Mouse (Mus musculus): ENCODE data around the gene Umod. TPM values are rescaled to one million over a fixed set of nuclear protein-coding genes. Genes with fewer than 3 reads are reported as not detected.

The Umod gene
- polyA plus RNA-seq, 1 experiment from 2014 or later, result not detected

DNA sequence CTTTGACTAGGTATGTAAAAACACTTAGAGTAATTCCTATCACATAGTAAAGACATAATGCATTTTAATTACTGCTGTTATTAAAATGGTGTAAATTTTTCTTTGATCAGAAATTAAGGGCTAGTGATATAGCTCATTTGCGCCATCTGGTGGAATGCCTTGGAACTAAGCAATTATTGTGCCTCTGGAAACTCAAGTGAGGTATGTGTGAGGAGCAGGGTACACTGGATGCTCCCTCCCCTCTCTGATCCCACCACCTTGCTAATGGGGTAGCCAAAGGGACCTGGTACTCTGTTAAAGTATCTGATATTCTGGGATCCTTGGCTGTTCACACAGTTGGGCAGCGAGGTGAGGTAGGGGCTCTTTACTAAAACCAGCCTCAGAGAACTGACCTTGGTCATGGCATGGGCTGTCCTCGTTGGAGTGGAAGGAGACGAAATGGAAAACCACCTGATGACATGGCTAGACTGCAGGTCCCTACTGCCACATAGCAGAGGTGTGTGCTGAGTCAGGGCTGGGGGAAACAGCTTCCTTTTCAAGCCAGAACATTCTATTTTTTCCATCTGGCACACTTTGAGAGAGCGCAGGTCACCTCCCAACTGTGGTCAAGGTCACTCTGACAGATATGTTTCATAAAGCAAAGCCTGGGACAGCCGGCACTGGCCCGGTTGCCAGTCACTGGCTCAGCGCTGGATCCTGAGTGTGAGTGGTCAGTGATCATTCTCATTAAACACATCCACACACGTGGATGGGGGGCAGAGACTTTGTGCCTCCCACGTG is 36.6 kb upstream of the Umod start:
- no peak for ATAC-seq (ENCODE audit: extremely low read depth, insufficient number of reproducible peaks, low FRiP score, low TSS enrichment)
- no peak overlapping the region for H3K9ac ChIP-seq
- 60% methylated on average over 10 of the region's 10 CpGs for WGBS
- no peaks in the 10 kb centered on the region for H3K9me3 ChIP-seq
- H3K27ac ChIP-seq (replicated peaks), result no peak overlapping the region
- no peaks in the 10 kb centered on the region for H3K4me1 ChIP-seq
- no peaks in the 10 kb centered on the region for H3K36me3 ChIP-seq
- no peak overlapping the region for H3K4me3 ChIP-seq
- H3K27me3 ChIP-seq (replicated peaks), result peaks cover 22% of the 10 kb centered on the region
- H3K4me2 ChIP-seq, result no peak overlapping the region

- no peak for ATAC-seq (ENCODE audit: extremely low read depth, insufficient number of reproducible peaks, low FRiP score, low TSS enrichment)
- H3K27me3 ChIP-seq (replicated peaks), result peaks cover 15% of the 10 kb centered on the region
- no peak overlapping the region for H3K4me2 ChIP-seq
- WGBS, result 32% methylated on average over 7 of the region's 7 CpGs
- no peaks in the 10 kb centered on the region for H3K36me3 ChIP-seq
- no peaks in the 10 kb centered on the region for H3K9me3 ChIP-seq
- no peaks in the 10 kb centered on the region for H3K4me1 ChIP-seq
- H3K4me3 ChIP-seq, result no peak overlapping the region
- no peak overlapping the region for H3K27ac ChIP-seq (replicated peaks)
- no peak overlapping the region for H3K9ac ChIP-seq
Observed at GRCm38 (mm10) chr7:119513056-119513455, 34.0 kb upstream of the Umod start.

DNA sequence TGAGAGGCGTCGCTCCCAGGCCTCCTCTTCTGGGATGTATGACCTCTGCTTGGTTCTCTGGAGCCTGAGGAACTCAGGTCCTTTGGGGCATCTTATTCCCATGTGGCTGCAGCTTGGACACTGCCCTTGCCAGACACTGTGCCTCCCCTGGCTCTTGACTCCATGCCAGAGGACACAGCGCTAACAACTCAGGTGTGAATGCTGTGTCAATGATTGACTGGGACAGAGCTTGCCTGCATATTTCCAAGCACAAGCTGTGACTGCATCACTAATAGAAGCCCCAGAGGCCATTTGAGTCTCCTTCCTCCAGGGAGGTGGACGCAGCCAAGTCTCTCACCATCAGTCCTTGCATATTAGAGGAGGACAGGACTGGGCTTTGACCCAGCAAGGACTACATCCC is 32.1 kb upstream of the Umod start:
- Histone ChIP-seq H3K27ac (replicated peaks) (no peak overlapping the region), H3K4me2 (no peak overlapping the region), H3K4me1 (no peaks in the 10 kb centered on the region), H3K4me3 (no peak overlapping the region), H3K9me3 (no peaks in the 10 kb centered on the region), H3K27me3 (replicated peaks) (peaks cover 15% of the 10 kb centered on the region), H3K36me3 (no peaks in the 10 kb centered on the region), H3K9ac (no peak overlapping the region)
- 81% methylated on average over 4 of the region's 4 CpGs for WGBS
- ATAC-seq (ENCODE audit: extremely low read depth, insufficient number of reproducible peaks, low FRiP score, low TSS enrichment), result no peak

DNA sequence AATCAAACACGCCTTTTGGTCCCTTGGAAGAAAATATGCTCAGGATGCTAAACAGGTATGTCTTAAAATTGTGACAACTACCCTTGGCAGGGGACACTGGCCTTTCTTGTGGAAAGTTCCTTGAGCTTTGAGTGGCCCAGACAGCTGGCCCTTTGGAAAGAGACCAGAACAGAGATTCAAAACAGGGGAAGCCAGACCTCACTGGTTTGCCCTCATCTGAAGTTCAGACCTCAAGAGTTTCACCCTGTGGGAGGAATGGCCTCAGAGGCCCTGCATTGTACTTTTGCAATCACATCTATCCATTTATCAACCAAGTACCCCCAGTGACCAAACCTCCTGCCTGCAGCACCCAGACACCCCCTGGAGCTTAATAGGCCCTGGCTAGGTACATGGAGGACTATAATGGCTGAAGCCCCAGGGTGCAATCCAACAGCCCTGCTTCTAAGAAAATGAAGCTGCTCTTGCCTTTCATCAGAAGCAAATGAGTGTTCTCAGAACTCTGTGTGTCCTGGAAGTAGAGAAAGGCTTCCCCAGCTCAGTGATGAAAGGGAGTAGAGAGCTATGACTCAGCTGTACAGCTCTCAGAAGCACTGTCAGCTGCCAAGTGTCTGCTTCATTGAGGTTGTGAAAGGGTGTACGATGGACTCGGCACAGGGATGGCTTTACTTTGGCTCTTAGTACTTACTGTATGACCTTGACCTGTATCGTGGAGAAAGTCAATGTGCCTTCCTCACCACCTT is 11.1 kb upstream of the Umod start:
- no peaks in the 10 kb centered on the region for H3K4me1 ChIP-seq
- H3K4me2 ChIP-seq, result no peak overlapping the region
- H3K27me3 ChIP-seq (replicated peaks), result no peaks in the 10 kb centered on the region
- ATAC-seq (ENCODE audit: extremely low read depth, insufficient number of reproducible peaks, low FRiP score, low TSS enrichment), result no peak
- no peaks in the 10 kb centered on the region for H3K9me3 ChIP-seq
- H3K4me3 ChIP-seq, result no peak overlapping the region
- 59% methylated on average over 4 of the region's 4 CpGs for WGBS
- H3K9ac ChIP-seq, result no peak overlapping the region
- H3K36me3 ChIP-seq, result no peaks in the 10 kb centered on the region
- no peak overlapping the region for H3K27ac ChIP-seq (replicated peaks)

DNA sequence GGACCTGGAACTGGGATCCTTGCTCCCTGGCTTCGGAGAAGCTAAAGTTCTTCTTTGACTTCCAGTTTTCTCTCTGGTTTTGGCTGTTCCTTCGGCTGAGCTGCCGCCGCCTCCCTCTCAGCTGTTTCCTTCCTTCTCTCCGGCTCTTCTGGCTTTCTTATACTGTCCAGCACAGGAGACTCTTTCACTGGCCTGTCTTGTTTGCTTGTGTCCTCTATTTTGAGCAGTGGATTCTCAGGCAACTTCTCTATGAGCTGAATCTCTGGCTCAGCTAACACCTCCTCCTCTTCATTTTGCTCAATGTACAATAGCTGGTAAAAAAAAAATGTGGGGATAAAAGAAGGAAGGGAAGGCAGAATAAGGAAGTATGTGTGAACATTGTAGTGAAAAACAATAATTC is 7.6 kb upstream of the Umod start:
- H3K4me1 ChIP-seq, result no peaks in the 10 kb centered on the region
- H3K36me3 ChIP-seq, result no peaks in the 10 kb centered on the region
- H3K4me3 ChIP-seq, result no peak overlapping the region
- H3K4me2 ChIP-seq, result no peak overlapping the region
- no peaks in the 10 kb centered on the region for H3K9me3 ChIP-seq
- H3K27me3 ChIP-seq (replicated peaks), result no peaks in the 10 kb centered on the region
- no peak overlapping the region for H3K9ac ChIP-seq
- no peak for ATAC-seq (ENCODE audit: extremely low read depth, insufficient number of reproducible peaks, low FRiP score, low TSS enrichment)
- no peak overlapping the region for H3K27ac ChIP-seq (replicated peaks)
- WGBS, result 83% methylated on average over 5 of the region's 5 CpGs

- ATAC-seq (ENCODE audit: extremely low read depth, insufficient number of reproducible peaks, low FRiP score, low TSS enrichment), result no peak
- Histone ChIP-seq H3K4me2 (no peak overlapping the region), H3K4me3 (no peak overlapping the region), H3K27me3 (replicated peaks) (no peaks in the 10 kb centered on the region), H3K36me3 (no peaks in the 10 kb centered on the region), H3K9me3 (no peaks in the 10 kb centered on the region), H3K9ac (no peak overlapping the region), H3K27ac (replicated peaks) (no peak overlapping the region), H3K4me1 (no peaks in the 10 kb centered on the region)
- WGBS, result 70% methylated on average over 4 of the region's 4 CpGs
Observed at GRCm38 (mm10) chr7:119484154-119484553, 5.1 kb upstream of the Umod start.

DNA sequence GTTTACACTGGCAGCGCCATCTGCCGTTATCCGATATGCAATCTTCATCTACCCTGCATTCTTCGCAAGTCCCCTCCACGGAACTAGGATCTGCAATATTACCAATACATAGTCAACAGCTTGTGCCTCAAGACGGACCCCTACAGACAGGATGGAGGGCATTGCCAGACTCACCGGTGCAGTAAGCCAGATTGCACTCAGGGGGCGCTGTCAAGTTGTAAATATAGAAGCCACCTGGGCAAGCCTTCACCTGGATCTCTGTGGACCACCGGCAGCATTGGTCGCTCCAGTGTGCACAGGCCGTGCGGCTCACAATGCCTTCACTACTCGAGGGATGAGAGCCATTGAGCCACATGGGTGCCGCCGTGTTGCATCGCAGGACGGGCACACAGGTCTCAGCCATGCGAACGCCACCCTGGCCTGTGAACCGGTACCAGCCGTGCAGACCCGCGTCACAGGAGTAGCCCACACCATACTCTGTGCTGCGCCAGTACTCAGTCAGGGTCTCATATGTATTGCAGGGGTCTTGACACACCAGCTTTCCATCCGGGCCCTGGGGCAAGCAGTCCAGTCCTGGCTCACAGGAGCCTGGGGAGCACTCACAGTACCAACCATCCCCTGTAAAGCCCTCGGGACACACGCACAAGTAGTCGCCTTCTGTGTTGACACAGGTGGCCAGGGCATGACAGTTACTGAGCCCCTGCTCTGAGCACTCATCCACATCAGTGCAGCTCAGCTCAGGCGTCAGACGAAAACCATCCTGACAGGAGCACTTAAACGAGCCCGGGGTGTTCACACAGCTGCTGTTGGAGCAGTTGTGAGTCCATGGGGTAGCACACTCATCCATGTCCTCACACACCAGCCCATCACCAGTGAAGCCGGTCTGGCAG is 2.3 kb downstream of the Umod start:
- no peaks in the 10 kb centered on the region for H3K4me1 ChIP-seq
- H3K27me3 ChIP-seq (replicated peaks), result no peaks in the 10 kb centered on the region
- no peak overlapping the region for H3K9ac ChIP-seq
- H3K9me3 ChIP-seq, result no peaks in the 10 kb centered on the region
- no peak overlapping the region for H3K4me3 ChIP-seq
- ATAC-seq (ENCODE audit: extremely low read depth, insufficient number of reproducible peaks, low FRiP score, low TSS enrichment), result no peak
- no peak overlapping the region for H3K4me2 ChIP-seq
- WGBS, result 58% methylated on average over 33 of the region's 33 CpGs
- no peak overlapping the region for H3K27ac ChIP-seq (replicated peaks)
- H3K36me3 ChIP-seq, result no peaks in the 10 kb centered on the region

- H3K4me3 ChIP-seq, result no peak within 1 kb of the TSS
- no peak within 1 kb of the TSS for H3K27ac ChIP-seq (replicated peaks)
- H3K27me3 ChIP-seq (replicated peaks), result no peaks in the 10 kb centered on the region
- no peak within 1 kb of the TSS for H3K4me2 ChIP-seq
- no peak for ATAC-seq (ENCODE audit: extremely low read depth, insufficient number of reproducible peaks, low FRiP score, low TSS enrichment)
- H3K9ac ChIP-seq, result no peak within 1 kb of the TSS
- no peaks in the 10 kb centered on the region for H3K4me1 ChIP-seq
- H3K9me3 ChIP-seq, result no peaks in the 10 kb centered on the region
- 76% methylated on average over 6 of the region's 6 CpGs for WGBS
- H3K36me3 ChIP-seq, result no peaks in the 10 kb centered on the region
Observed at GRCm38 (mm10) chr7:119459185-119459584, 19.9 kb downstream of the Umod start, which contains the start of gene Gp2. TSS of gene Gp2 (minus strand) at chr7:119459285.

GRCm38 (mm10) chr7:119454192-119454591 is 24.9 kb downstream of the Umod start:
- H3K27ac ChIP-seq (replicated peaks), result no peak overlapping the region
- ATAC-seq (ENCODE audit: extremely low read depth, insufficient number of reproducible peaks, low FRiP score, low TSS enrichment), result no peak
- no peak overlapping the region for H3K9ac ChIP-seq
- no peak overlapping the region for H3K4me3 ChIP-seq
- no peak overlapping the region for H3K4me2 ChIP-seq
- no peaks in the 10 kb centered on the region for H3K4me1 ChIP-seq
- H3K36me3 ChIP-seq, result no peaks in the 10 kb centered on the region
- 67% methylated on average over 7 of the region's 7 CpGs for WGBS
- H3K27me3 ChIP-seq (replicated peaks), result no peaks in the 10 kb centered on the region
- H3K9me3 ChIP-seq, result no peaks in the 10 kb centered on the region

- H3K27ac ChIP-seq (replicated peaks), result no peak overlapping the region
- H3K36me3 ChIP-seq, result no peaks in the 10 kb centered on the region
- H3K4me3 ChIP-seq, result no peak overlapping the region
- H3K4me2 ChIP-seq, result no peak overlapping the region
- H3K27me3 ChIP-seq (replicated peaks), result no peaks in the 10 kb centered on the region
- no peaks in the 10 kb centered on the region for H3K4me1 ChIP-seq
- no peaks in the 10 kb centered on the region for H3K9me3 ChIP-seq
- H3K9ac ChIP-seq, result no peak overlapping the region
- ATAC-seq (ENCODE audit: extremely low read depth, insufficient number of reproducible peaks, low FRiP score, low TSS enrichment), result no peak
- WGBS, result 53% methylated on average over 4 of the region's 4 CpGs
Observed at GRCm38 (mm10) chr7:119443849-119444248, 35.2 kb downstream of the Umod start.

DNA sequence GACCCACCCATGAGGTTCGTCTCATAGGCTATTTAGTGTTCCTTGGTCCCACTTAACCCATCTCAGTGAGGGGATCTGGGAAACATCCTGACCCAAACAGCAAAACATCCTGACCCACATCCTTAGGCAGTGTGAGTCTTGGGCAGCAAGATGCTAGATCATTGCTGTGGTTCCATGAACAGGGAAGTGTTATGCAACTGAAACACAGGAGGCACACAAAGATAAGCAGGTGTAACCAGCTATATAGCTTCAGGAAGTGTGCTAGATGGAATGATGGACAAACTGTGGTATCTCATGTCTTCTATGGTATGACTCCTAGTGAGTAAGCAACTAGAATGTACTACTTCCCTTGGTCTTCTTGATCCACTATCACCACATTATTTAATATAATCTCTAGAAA is 37.1 kb downstream of the Umod start:
- no peak overlapping the region for H3K27ac ChIP-seq (replicated peaks)
- H3K9ac ChIP-seq, result no peak overlapping the region
- no peaks in the 10 kb centered on the region for H3K27me3 ChIP-seq (replicated peaks)
- H3K4me3 ChIP-seq, result no peak overlapping the region
- no peaks in the 10 kb centered on the region for H3K9me3 ChIP-seq
- WGBS, result 55% methylated on average over 1 of the region's 1 CpGs
- H3K4me2 ChIP-seq, result no peak overlapping the region
- H3K36me3 ChIP-seq, result no peaks in the 10 kb centered on the region
- H3K4me1 ChIP-seq, result no peaks in the 10 kb centered on the region
- no peak for ATAC-seq (ENCODE audit: extremely low read depth, insufficient number of reproducible peaks, low FRiP score, low TSS enrichment)
